Mouse (Mus musculus): ENCODE measurements around the gene Lgals9. TPM values are rescaled to one million over a fixed set of nuclear protein-coding genes. Genes with fewer than 3 reads are reported as not detected.
A peak's percentile ranks its signal among the peaks of the same experiment; 100 is the strongest.
"Not testable (repeated sequence)": the region's sequence is repeated elsewhere in the genome, so short reads cannot be mapped to it uniquely, and the experiment has no call there.

Gene Lgals9
- polyA plus RNA-seq, 1 experiment from 2014 or later = 65.1 TPM

DNA sequence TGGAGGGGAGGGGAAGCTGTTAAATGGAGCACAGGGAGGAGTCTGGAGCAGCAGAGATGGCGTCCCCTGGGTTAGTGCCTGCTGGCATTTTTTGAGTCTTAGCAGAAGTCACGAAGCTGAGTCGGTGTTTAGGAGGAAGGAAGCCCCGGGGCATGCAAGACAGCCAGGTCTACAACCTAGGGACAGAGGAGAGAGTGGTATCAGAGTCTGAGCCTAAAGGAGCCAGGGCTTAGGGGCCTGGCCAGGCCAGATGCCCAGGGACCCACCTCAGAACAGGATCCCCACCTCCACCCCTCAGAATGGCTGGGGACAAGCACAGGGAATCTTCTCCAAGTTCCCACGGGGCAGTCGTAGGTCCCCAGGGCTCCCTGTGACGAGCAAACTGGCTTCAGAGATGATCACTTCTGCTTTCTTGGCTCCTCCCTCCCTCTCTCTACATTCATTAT lies 32.4 kb upstream of the Lgals9 start:
- 75% methylated on average over 7 of the region's 7 CpGs for WGBS
- Histone ChIP-seq H3K9me3 (no peaks in the 10 kb centered on the region), H3K27ac (no peak overlapping the region), H3K4me3 (replicated peaks) (no peak overlapping the region), H3K36me3 (peaks cover 16% of the 10 kb centered on the region), H3K4me2 (no peak overlapping the region), H3K27me3 (replicated peaks) (no peaks in the 10 kb centered on the region), H3K9ac (no peak overlapping the region), H3K4me1 (peaks cover 14% of the 10 kb centered on the region)
- ATAC-seq (ENCODE audit: insufficient read depth, low FRiP score, low read depth) = no peak

DNA sequence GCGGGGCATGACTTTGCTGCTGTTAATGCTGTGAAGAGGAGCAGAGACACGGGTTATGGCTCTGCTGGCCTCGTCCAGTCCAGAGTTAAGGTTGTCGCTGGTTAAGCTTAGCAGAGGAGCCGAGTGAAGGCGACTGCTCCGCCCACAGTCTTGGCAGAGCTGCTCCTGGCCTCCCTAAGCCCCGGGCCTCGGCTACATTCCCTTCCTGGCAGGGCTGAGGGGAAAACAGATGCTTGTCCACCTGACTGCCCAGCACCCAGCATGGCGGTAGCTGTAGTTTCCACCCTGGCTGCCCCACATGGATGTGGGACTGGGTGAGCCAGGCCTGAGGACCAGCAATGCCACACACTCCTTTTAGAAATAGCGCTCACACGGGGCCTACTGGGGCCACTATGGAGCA lies 31.5 kb upstream of the Lgals9 start:
- no peaks in the 10 kb centered on the region for H3K9me3 ChIP-seq
- H3K4me2 ChIP-seq = no peak overlapping the region
- 56% methylated on average over 12 of the region's 12 CpGs for WGBS
- H3K36me3 ChIP-seq = peaks cover 10% of the 10 kb centered on the region; the same call in 1 of the 2 replicates
- H3K4me1 ChIP-seq = peaks cover 14% of the 10 kb centered on the region
- H3K9ac ChIP-seq = no peak overlapping the region
- H3K27me3 ChIP-seq (replicated peaks) = no peaks in the 10 kb centered on the region
- H3K4me3 ChIP-seq (replicated peaks) = no peak overlapping the region
- H3K27ac ChIP-seq = no peak overlapping the region
- ATAC-seq (ENCODE audit: insufficient read depth, low FRiP score, low read depth) = no peak

DNA sequence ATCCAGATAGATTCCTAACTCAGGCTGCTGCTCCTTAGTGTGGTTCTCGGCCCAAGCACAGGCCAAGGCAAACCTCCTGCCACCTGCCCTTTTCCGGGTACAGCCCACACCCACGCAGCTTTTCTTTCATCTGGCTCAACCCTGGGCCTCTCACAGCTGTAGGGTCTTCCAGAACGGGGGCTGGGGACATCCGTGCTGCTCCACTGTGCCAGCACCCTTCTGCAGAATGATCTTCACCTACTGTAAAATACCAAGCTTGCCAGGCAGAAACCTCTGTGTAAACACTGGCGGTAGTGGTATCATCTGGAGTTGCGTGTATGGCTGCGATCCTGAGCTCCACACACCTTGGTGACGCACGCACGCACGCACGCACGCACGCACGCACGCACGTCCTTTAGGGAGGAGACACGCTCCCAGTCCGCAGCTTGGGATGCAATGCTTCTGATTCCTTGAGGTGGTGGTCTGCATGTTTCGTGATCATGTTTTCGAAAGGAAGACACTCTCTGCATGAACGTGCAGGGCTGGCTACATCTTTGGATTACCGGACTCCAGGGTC lies 31.0 kb upstream of the Lgals9 start:
- Histone ChIP-seq H3K4me3 (replicated peaks) (no peak overlapping the region), H3K36me3 (peaks cover 10% of the 10 kb centered on the region; the same call in 1 of the 2 replicates), H3K4me2 (no peak overlapping the region), H3K9ac (no peak overlapping the region), H3K27me3 (replicated peaks) (no peaks in the 10 kb centered on the region), H3K27ac (no peak overlapping the region), H3K9me3 (no peaks in the 10 kb centered on the region), H3K4me1 (peaks cover 14% of the 10 kb centered on the region)
- no peak for ATAC-seq (ENCODE audit: insufficient read depth, low FRiP score, low read depth)
- 85% methylated on average over 24 of the region's 24 CpGs for WGBS

DNA sequence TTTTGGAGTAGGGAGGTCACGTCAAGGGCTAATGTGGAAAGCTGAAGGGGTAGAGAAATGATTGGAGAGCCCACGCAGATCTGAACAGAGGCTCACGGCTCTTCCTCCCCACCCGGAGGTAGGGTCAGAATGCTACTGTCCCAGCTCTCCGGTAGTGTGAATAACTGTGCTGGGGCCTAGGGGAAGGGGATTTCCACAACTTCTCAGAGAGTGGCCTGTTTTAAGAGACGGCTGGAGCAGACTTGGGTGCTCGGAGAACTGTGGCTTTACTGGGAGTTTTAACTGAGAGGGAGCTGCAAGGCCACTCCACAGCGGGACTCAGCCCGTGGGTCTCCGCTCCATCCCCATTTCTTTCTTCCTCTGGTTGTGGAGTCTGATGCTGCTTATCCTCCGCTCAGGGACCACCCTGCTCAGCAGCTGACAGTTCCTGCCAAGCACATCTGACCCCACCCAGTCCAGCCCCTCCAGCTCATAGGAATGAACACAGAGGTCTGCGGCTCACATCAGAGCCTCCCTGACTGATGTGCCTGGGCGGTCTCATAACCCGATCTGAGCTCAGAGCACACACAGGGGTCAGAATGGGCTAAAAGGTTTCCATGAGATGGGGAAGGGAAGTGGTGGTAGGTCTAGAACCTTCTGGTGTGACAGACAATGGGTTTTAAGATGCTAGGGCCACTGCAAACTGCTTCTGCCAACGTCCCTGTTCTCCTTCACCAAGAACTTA lies 30.0 kb upstream of the Lgals9 start:
- peaks cover 10% of the 10 kb centered on the region; the same call in 1 of the 2 replicates for H3K36me3 ChIP-seq
- no peak overlapping the region for H3K9ac ChIP-seq
- no peak for ATAC-seq (ENCODE audit: insufficient read depth, low FRiP score, low read depth)
- H3K27me3 ChIP-seq (replicated peaks) = no peaks in the 10 kb centered on the region
- peak overlapping the region; percentile 16; the same call in 1 of the 2 replicates for H3K27ac ChIP-seq
- H3K4me3 ChIP-seq (replicated peaks) = no peak overlapping the region
- no peak overlapping the region for H3K4me2 ChIP-seq
- WGBS = 59% methylated on average over 15 of the region's 15 CpGs
- no peaks in the 10 kb centered on the region for H3K9me3 ChIP-seq
- peaks cover 14% of the 10 kb centered on the region for H3K4me1 ChIP-seq

DNA sequence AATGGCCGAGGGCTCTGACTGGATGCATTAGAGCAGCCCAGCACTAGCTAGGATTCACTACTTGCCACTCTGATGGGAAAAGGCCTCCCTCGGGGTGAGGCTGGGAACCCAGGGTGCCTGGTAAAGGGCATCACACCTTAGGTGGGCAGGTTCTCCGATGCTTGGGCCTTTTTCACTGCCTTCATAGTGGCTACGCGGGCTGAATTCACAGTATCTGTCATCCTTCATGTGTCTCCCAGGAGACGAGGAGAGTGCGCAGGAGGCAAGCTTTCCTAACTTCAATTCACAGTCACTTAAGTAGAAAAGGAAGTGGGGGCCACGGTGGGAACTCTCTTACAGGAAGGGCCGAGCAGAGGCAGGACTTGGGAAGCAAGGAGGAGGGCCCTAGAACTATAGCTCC lies 29.1 kb upstream of the Lgals9 start:
- H3K27ac ChIP-seq = peak overlapping the region; percentile 21; the same call in 1 of the 2 replicates
- WGBS = 65% methylated on average over 9 of the region's 9 CpGs

DNA sequence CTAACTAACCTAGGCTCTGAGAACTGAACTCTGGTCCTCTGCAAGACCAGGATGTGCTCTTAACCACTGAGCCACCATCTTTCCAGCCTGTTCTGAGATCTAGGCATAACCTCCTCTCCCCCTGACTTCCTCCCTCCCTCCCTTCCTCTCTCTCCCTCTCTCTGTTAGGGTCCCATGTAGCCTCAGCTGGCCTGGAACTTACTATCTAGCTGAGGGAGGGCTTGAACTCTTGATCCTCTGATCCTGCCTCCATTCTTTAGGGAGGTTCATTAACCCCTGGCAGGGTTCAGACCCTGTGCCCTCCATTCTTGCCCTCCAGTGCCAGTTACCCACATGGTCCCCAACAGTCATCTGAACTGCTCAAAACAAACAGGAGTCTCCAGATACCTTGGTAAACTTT lies 28.3 kb upstream of the Lgals9 start:
- Histone ChIP-seq H3K4me1 (peaks cover 14% of the 10 kb centered on the region), H3K4me3 (replicated peaks) (no peak overlapping the region), H3K9ac (no peak overlapping the region), H3K27me3 (replicated peaks) (no peaks in the 10 kb centered on the region), H3K4me2 (no peak overlapping the region), H3K9me3 (no peaks in the 10 kb centered on the region), H3K36me3 (peaks cover 6% of the 10 kb centered on the region; the same call in 1 of the 2 replicates), H3K27ac (no peak overlapping the region)
- ATAC-seq (ENCODE audit: insufficient read depth, low FRiP score, low read depth) = no peak

More for the DNA sequence above, 29.1 kb upstream of the Lgals9 start:
- H3K36me3 ChIP-seq = peaks cover 7% of the 10 kb centered on the region; the same call in 1 of the 2 replicates
- H3K9me3 ChIP-seq = no peaks in the 10 kb centered on the region
- no peak overlapping the region for H3K9ac ChIP-seq
- ATAC-seq (ENCODE audit: insufficient read depth, low FRiP score, low read depth) = no peak
- H3K4me1 ChIP-seq = peaks cover 14% of the 10 kb centered on the region
- H3K4me2 ChIP-seq = no peak overlapping the region
- no peaks in the 10 kb centered on the region for H3K27me3 ChIP-seq (replicated peaks)
- no peak overlapping the region for H3K4me3 ChIP-seq (replicated peaks)

DNA sequence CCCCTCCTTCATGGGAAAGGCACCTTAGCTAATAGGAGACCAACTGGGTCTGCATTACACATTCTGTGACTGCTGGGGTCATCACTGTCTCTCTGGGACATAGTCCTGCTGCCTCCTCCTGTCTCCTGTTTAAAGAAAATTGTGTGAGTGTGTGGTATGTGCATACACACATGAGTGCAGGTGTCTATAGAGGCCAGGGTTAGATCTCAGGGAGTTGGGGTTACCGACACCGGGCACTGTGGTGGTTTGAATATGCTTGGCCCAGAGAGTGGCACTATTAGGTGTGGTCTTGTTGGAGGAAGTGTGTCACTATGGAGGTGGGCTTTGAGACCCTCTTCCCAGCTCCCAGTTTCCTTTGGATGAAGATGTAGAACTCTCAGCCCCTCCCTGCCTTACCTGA lies 27.8 kb upstream of the Lgals9 start:
- no peaks in the 10 kb centered on the region for H3K27me3 ChIP-seq (replicated peaks)
- H3K36me3 ChIP-seq = peaks cover 3% of the 10 kb centered on the region; the same call in 1 of the 2 replicates
- H3K9me3 ChIP-seq = no peaks in the 10 kb centered on the region
- 93% methylated on average over 2 of the region's 2 CpGs for WGBS
- no peak for ATAC-seq (ENCODE audit: insufficient read depth, low FRiP score, low read depth)
- H3K4me2 ChIP-seq = no peak overlapping the region
- no peak overlapping the region for H3K27ac ChIP-seq
- H3K4me3 ChIP-seq (replicated peaks) = no peak overlapping the region
- H3K4me1 ChIP-seq = peaks cover 14% of the 10 kb centered on the region
- no peak overlapping the region for H3K9ac ChIP-seq

DNA sequence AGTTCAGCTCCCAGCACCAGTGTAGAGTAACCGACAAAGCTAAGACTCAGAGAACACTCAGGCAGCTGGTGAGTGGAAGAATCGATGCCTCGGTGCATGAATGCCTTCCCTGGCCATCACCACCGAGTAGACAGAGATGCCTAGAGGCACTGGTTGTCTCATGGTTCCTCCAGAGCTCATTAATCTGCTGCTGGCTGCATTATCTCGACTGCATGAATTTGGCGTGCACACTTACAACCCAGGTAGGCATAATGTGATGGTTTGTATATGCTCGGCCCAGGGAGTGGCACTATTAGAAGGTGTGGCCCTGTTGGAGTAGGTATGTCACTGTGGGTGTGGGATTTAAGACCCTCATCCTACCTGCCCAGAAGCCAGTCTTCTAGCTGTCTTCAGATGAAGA lies 24.1 kb upstream of the Lgals9 start:
- H3K27ac ChIP-seq = no peak overlapping the region
- WGBS = 81% methylated on average over 7 of the region's 7 CpGs

DNA sequence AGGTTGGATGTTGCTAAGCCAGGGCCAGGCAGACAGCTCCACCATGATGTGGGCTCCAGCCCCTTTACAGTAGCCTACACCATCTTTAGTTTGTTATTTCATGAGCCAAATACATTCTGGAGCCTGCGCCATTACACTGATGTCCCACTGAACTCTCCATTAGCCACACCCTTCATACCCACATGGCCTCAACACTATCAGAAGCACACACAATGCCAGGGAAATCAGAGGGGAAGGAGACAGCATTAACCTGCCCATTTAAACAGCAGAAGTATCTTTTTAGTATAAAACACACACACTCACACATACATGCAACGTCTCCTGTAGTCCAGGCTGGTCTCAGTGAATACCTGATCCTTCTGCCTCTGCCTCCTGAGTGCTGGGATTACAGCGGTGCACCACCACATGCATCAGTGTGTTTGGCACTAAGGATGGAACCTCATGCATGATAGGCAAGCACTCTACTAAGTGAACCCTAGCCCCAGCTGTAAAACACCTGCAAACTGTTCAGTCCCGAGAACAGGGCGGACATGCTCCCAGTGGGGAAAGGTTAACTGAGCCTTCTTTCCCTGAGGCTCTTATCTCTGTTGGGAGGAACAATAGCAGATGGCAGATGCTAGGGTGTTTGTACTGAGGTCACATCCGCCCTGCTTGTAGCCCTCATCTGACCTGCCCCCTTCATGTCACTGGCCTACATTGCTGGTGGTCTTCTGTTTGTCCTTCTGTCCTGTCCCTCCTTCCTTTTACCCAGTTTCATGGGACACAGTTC lies 23.4 kb upstream of the Lgals9 start:
- no peaks in the 10 kb centered on the region for H3K9me3 ChIP-seq
- 79% methylated on average over 6 of the region's 6 CpGs for WGBS
- 0 out of 2 replicates have a peak, but pooled peaks cover 10% of the 10 kb centered on the region for H3K4me1 ChIP-seq
- H3K27ac ChIP-seq = no peak overlapping the region
- H3K9ac ChIP-seq = no peak overlapping the region
- no peak overlapping the region for H3K4me3 ChIP-seq (replicated peaks)
- no peaks in the 10 kb centered on the region for H3K36me3 ChIP-seq
- H3K27me3 ChIP-seq (replicated peaks) = no peaks in the 10 kb centered on the region
- no peak for ATAC-seq (ENCODE audit: insufficient read depth, low FRiP score, low read depth)
- no peak overlapping the region for H3K4me2 ChIP-seq

More for the DNA sequence above, 24.1 kb upstream of the Lgals9 start:
- Histone ChIP-seq H3K9me3 (no peaks in the 10 kb centered on the region), H3K9ac (no peak overlapping the region), H3K4me1 (0 out of 2 replicates have a peak, but pooled peaks cover 4% of the 10 kb centered on the region), H3K4me3 (replicated peaks) (no peak overlapping the region), H3K4me2 (no peak overlapping the region), H3K27me3 (replicated peaks) (no peaks in the 10 kb centered on the region), H3K36me3 (no peaks in the 10 kb centered on the region)
- ATAC-seq (ENCODE audit: insufficient read depth, low FRiP score, low read depth) = no peak

DNA sequence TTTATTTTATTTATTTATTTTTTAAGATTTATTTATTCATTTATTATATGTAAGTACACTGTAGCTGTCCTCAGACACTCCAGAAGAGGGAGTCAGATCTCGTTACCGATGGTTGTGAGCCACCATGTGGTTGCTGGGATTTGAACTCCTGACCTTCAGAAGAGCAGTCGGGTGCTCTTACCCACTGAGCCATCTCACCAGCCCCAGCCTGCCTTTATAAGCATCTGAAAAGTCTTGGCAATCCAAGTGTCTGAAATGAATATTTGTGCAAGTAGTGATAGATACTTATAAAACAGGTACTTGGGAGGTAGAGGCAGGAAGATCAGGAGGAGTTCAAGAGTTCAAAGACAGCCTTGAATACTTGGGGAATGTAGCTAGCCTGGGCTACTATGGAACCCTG lies 22.6 kb upstream of the Lgals9 start:
- H3K27me3 ChIP-seq (replicated peaks); H3K27ac ChIP-seq; ATAC-seq (ENCODE audit: insufficient read depth, low FRiP score, low read depth); H3K9ac ChIP-seq; H3K9me3 ChIP-seq; H3K36me3 ChIP-seq; H3K4me2 ChIP-seq; H3K4me3 ChIP-seq (replicated peaks): not testable (repeated sequence)
- WGBS = 79% methylated on average over 3 of the region's 3 CpGs
- peaks cover 18% of the 10 kb centered on the region for H3K4me1 ChIP-seq

DNA sequence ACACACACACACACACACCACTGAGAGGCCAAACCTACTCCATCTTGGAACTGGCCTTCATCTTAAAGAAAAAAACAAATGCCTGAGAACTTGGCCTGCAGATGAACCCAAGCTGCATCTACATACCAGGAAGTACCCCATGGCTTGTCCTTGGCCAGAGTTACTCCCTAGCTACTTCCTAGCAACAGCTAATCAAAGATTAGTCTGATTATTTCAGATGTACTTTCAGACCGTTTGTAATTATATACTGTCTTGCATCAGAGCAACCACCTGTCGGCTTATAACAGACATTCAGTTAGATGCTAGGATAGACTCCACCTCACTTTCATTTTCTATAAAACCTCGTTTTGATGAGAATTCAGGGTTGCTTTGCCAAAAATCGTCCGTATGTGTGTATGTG lies 21.7 kb upstream of the Lgals9 start:
- H3K4me2 ChIP-seq = no peak overlapping the region
- peaks cover 23% of the 10 kb centered on the region for H3K4me1 ChIP-seq
- H3K27ac ChIP-seq = peak overlapping the region; percentile 7; the same call in 1 of the 2 replicates
- no peaks in the 10 kb centered on the region for H3K9me3 ChIP-seq
- H3K4me3 ChIP-seq (replicated peaks) = no peak overlapping the region
- H3K36me3 ChIP-seq = no peaks in the 10 kb centered on the region
- WGBS = 58% methylated on average over 5 of the region's 5 CpGs
- H3K9ac ChIP-seq = no peak overlapping the region
- H3K27me3 ChIP-seq (replicated peaks) = no peaks in the 10 kb centered on the region
- no peak for ATAC-seq (ENCODE audit: insufficient read depth, low FRiP score, low read depth)

Measured in stomach, embryonic 15.5 days (tissue).